Mouse (Mus musculus) left cerebral cortex, postnatal 4 days (tissue): ENCODE data around the gene Troap. TPM values are rescaled to one million over a fixed set of nuclear protein-coding genes. Genes with fewer than 3 reads are reported as not detected.

Source experiments
- DNase-seq: peaks from one replicate; pipeline ENCODE4 v3.0.0-alpha.2; 2022
- intact Hi-C: fragments of 180-260 bp; cut with DNase I; formaldehyde crosslinking; loops from one replicate; pipeline ENCODE4 v1.15.1; 2025
- microRNA-seq: library from miRNA; unstranded; fragments of <30 nt; microRNA quantifications from one replicate; pipeline ENCODE4 v1.2.0, GENCODE M21; 2022
- total RNA-seq, 2 experiments: library from RNA; stranded (reverse); gene quantifications; 2 replicates each; pipeline ENCODE4 v1.2.3; 2021

Troap gene
- total RNA-seq, 2 experiments from 2014 or later: 4.7 to 5.8 TPM

- no peak for DNase-seq
- intact Hi-C loops: no loop called here
Observed at GRCm38 (mm10) chr15:99111809-99112208, 37.4 kb downstream of the Troap start.

GRCm38 (mm10) chr15:99112843-99113395 is 38.5 kb downstream of the Troap start:
- intact Hi-C loops: no loop called here
- no peak for DNase-seq

GRCm38 (mm10) chr15:99113396-99113975 is 39.1 kb downstream of the Troap start:
- intact Hi-C loops: no loop called here
- DNase-seq: no peak

- intact Hi-C loops: no loop called here
- DNase-seq: no peak
Observed at GRCm38 (mm10) chr15:99114312-99115064, 40.1 kb downstream of the Troap start.

- intact Hi-C loops: no loop called here
- DNase-seq: no peak
Observed at GRCm38 (mm10) chr15:99115065-99115423, 40.7 kb downstream of the Troap start.

- intact Hi-C loops: no loop called here
- no peak for DNase-seq
Observed at GRCm38 (mm10) chr15:99116539-99116938, 42.2 kb downstream of the Troap start.

GRCm38 (mm10) chr15:99120814-99121213 is 46.4 kb downstream of the Troap start:
- no peak for DNase-seq

GRCm38 (mm10) chr15:99122642-99123041 is 48.3 kb downstream of the Troap start:
- intact Hi-C loops: no loop called here

More at GRCm38 (mm10) chr15:99120814-99121213, 46.4 kb downstream of the Troap start:
- intact Hi-C loops: no loop called here

GRCm38 (mm10) chr15:99125711-99126080 is 51.3 kb downstream of the Troap start, which contains the start of gene Spats2:
Gene Spats2 (plus strand): TSS chr15:99125916.
- intact Hi-C loops: no loop called here
- DNase-seq: no peak

More at GRCm38 (mm10) chr15:99122642-99123041, 48.3 kb downstream of the Troap start:
- no peak for DNase-seq

- intact Hi-C loops: no loop called here
- DNase-seq: peak; percentile 91
Observed at GRCm38 (mm10) chr15:99126081-99126815, 51.9 kb downstream of the Troap start.

GRCm38 (mm10) chr15:99126816-99127365 is 52.5 kb downstream of the Troap start:
- intact Hi-C loops: no loop called here

GRCm38 (mm10) chr15:99127851-99128522 is 53.6 kb downstream of the Troap start:
- intact Hi-C loops: loop anchor here (2.0 kb wide), 1 partner anchor 55 kb away; no protein-coding TSS in a partner anchor
- no peak for DNase-seq

More at GRCm38 (mm10) chr15:99126816-99127365, 52.5 kb downstream of the Troap start:
- DNase-seq: no peak

GRCm38 (mm10) chr15:99129441-99129840 is 55.1 kb downstream of the Troap start:
- no peak for DNase-seq
- intact Hi-C loops: loop anchor here (2.0 kb wide), 1 partner anchor 53 kb away; no protein-coding TSS in a partner anchor

GRCm38 (mm10) chr15:99129956-99130910 is 55.9 kb downstream of the Troap start:
- intact Hi-C loops: loop anchor here (2.0 kb wide), 1 partner anchor 53 kb away; no protein-coding TSS in a partner anchor
- no peak for DNase-seq

Small RNA genes within 50 kb of the gene (microRNA-seq; reads per million reads assigned to microRNA genes)
- gene Mir6960: not detected

Other genes starting within 250 kb of the Troap start
- 10 to 100 TPM; 35.0 to 38.1 TPM for gene Prkag1, start 243.1 kb upstream of the Troap start, total RNA-seq
- gene Kmt2d, start 203.4 kb upstream of the Troap start, total RNA-seq: 10 to 100 TPM; 74.2 to 74.4 TPM
- 10 to 100 TPM; 18.3 to 18.4 TPM for gene Rhebl1, start 180.0 kb upstream of the Troap start, total RNA-seq
- gene Dhh, start 176.0 kb upstream of the Troap start, total RNA-seq: under 1 TPM; 0.28 to 0.36 TPM
- gene Lmbr1l, start 156.3 kb upstream of the Troap start, total RNA-seq: 10 to 100 TPM; 31.4 to 42.2 TPM
- gene Tuba1b, start 140.0 kb upstream of the Troap start, total RNA-seq: 1,000 to 10,000 TPM; 1,107 to 1,135 TPM
- not detected for gene Gm49450, start 121.0 kb upstream of the Troap start, total RNA-seq
- 1,000 to 10,000 TPM; 8,276 to 8,744 TPM for gene Tuba1a, start 120.9 kb upstream of the Troap start, total RNA-seq
- 100 to 1,000 TPM; 548 to 589 TPM for gene Tuba1c, start 44.7 kb upstream of the Troap start, total RNA-seq
- gene Prph, start 19.4 kb upstream of the Troap start, total RNA-seq: 1 to 10 TPM; 4.0 to 5.2 TPM
- gene C1ql4, start 13.2 kb downstream of the Troap start, total RNA-seq: not detected
- under 1 TPM in 1 of 2 experiments, not detected in 1; 0.30 TPM for gene Dnajc22, start 18.6 kb downstream of the Troap start, total RNA-seq
- gene Spats2, start 51.3 kb downstream of the Troap start, total RNA-seq: 10 to 100 TPM; 39.7 to 46.0 TPM
- 10 to 100 TPM; 66.6 to 67.3 TPM for gene Kcnh3, start 150.3 kb downstream of the Troap start, total RNA-seq
- 100 to 1,000 TPM; 136 to 139 TPM for gene Mcrs1, start 177.4 kb downstream of the Troap start, total RNA-seq
- 100 to 1,000 TPM; 125 to 132 TPM for gene Prpf40b, start 220.5 kb downstream of the Troap start, total RNA-seq
- 1 to 10 TPM in 1 of 2 experiments, under 1 TPM in 1; 0.64 to 1.3 TPM for gene Fam186b, start 221.3 kb downstream of the Troap start, total RNA-seq